Mouse (Mus musculus): ENCODE results near the gene Kcnn3. TPM values are rescaled to one million over a fixed set of nuclear protein-coding genes. Genes with fewer than 3 reads are reported as not detected.

Kcnn3 gene
- polyA plus RNA-seq, 1 experiment: 2.4 TPM

DNA sequence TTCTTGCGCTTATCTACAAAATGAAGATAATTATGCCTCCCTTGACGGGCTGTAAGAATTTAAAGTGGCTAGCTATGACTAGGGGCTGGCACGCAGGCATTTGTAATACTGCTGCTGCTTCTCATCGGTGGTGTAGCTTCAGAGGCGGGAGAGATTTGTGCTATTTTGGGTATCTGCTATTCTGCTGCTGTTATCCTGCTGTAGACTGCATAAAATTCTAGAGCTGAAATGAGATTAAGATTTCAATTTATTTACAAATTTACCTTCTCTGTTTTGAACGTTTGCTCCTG, 195.9 kb downstream of the Kcnn3 start:
- TF ChIP-seq CTCF (IDR thresholded peaks at IDR 0.05; ENCODE audit: borderline replicate concordance, control insufficient read depth, extremely low read depth, insufficient read depth, low read length, poor library complexity) (no peak), POLR2A (IDR thresholded peaks at IDR 0.05; ENCODE audit: control insufficient read depth, extremely low read depth, insufficient read depth, low read length, poor library complexity) (no peak)
- 79% methylated on average over 6 of the region's 6 CpGs for WGBS
- no peaks in the 10 kb centered on the region for H3K36me3 ChIP-seq (ENCODE audit: control insufficient read depth, insufficient read depth, low read length)
- H3K4me3 ChIP-seq (ENCODE audit: control insufficient read depth, insufficient read depth, low read length): no peak overlapping the region
- peaks cover 11% of the 10 kb centered on the region for H3K4me1 ChIP-seq (replicated peaks; ENCODE audit: control insufficient read depth, insufficient read depth, low read length)
- H3K27me3 ChIP-seq (ENCODE audit: control insufficient read depth, insufficient read depth, low read length): no peaks in the 10 kb centered on the region; the same call in 1 of the 2 replicates
- no peak for DNase-seq
- no peak overlapping the region for H3K27ac ChIP-seq (ENCODE audit: control insufficient read depth, insufficient read depth, low read length)

DNA sequence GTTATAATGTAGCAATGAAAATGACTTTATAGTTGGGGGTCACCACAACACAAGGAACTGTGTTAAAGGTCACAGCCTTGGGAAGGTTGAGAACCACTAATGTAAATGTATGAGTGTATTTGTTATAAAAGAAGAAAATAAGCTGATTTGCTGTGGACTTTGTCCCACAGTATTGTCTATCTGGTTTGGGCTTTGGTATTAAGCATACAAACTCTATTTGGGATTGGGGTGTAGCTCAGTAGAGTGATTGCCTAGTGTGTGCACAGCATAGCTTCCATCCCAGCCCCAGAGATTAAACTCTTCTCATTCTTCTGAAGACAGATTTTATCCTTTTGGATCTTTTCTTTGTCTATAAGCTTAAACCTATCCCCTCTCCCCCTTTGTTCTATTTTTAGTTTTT, 202.1 kb downstream of the Kcnn3 start:
- Histone ChIP-seq H3K4me3 (ENCODE audit: control insufficient read depth, insufficient read depth, low read length) (no peak overlapping the region), H3K27me3 (ENCODE audit: control insufficient read depth, insufficient read depth, low read length) (no peaks in the 10 kb centered on the region), H3K4me1 (replicated peaks; ENCODE audit: control insufficient read depth, insufficient read depth, low read length) (no peaks in the 10 kb centered on the region), H3K36me3 (ENCODE audit: control insufficient read depth, insufficient read depth, low read length) (no peaks in the 10 kb centered on the region), H3K27ac (ENCODE audit: control insufficient read depth, insufficient read depth, low read length) (no peak overlapping the region)
- no peak for DNase-seq
- no peak for TF ChIP-seq POLR2A (IDR thresholded peaks at IDR 0.05; ENCODE audit: control insufficient read depth, extremely low read depth, insufficient read depth, low read length, poor library complexity)
- TF ChIP-seq CTCF (IDR thresholded peaks at IDR 0.05; ENCODE audit: borderline replicate concordance, control insufficient read depth, extremely low read depth, insufficient read depth, low read length, poor library complexity): no peak

DNA sequence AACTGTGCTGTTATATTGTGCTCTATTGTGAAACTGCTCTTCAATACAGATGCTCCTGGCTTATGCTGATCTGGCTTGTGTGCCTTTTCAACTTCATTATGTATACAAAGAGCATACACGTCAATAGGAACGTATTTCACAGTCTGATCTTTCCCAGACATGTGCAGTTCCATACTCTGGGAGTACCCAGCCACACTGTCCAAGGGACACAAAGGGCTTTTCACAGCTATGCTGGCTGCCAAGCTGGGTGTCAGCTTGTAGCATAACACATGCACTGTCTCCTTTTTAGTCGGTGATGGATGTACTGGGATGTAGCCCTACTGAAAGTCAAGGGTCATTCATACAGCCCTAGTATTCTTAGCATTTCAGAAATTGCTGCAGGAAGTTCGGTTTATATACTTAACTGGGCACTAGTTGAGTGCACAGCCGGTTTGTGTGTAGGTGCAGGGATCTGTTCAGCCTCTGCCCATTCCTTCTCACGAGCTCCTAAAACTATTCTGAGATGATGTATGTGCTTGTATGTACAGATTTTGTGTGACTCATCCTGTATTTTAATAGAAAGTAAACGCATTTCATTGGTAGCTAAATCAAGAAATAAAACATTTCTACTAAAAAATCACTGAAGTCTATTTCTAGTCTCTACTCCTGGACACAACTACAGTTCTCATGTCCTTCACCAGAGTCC, 203.6 kb downstream of the Kcnn3 start:
- TF ChIP-seq POLR2A (IDR thresholded peaks at IDR 0.05; ENCODE audit: control insufficient read depth, extremely low read depth, insufficient read depth, low read length, poor library complexity): no peak
- no peak for TF ChIP-seq CTCF (IDR thresholded peaks at IDR 0.05; ENCODE audit: borderline replicate concordance, control insufficient read depth, extremely low read depth, insufficient read depth, low read length, poor library complexity)
- H3K36me3 ChIP-seq (ENCODE audit: control insufficient read depth, insufficient read depth, low read length): no peaks in the 10 kb centered on the region
- H3K4me3 ChIP-seq (ENCODE audit: control insufficient read depth, insufficient read depth, low read length): no peak overlapping the region
- WGBS: 90% methylated on average over 7 of the region's 7 CpGs
- H3K4me1 ChIP-seq (replicated peaks; ENCODE audit: control insufficient read depth, insufficient read depth, low read length): no peaks in the 10 kb centered on the region
- H3K27me3 ChIP-seq (ENCODE audit: control insufficient read depth, insufficient read depth, low read length): no peaks in the 10 kb centered on the region
- no peak overlapping the region for H3K27ac ChIP-seq (ENCODE audit: control insufficient read depth, insufficient read depth, low read length)
- DNase-seq: no peak

Other genes starting within 250 kb of the Kcnn3 start
- 196 and 251 TPM in 2 replicates for gene Slc50a1, start 249.6 kb upstream of the Kcnn3 start, polyA plus RNA-seq (2012; rRNA removed)
- 6.3 and 9.7 TPM in 2 replicates for gene Efna1, start 239.0 kb upstream of the Kcnn3 start, polyA plus RNA-seq (2012; rRNA removed)
- 3.7 and 4.2 TPM in 2 replicates for gene Efna3, start 197.2 kb upstream of the Kcnn3 start, polyA plus RNA-seq (2012; rRNA removed)
- 12.5 TPM in 2 replicates for gene Efna4, start 182.1 kb upstream of the Kcnn3 start, polyA plus RNA-seq (2012; rRNA removed)
- gene Adam15, start 170.2 kb upstream of the Kcnn3 start, polyA plus RNA-seq (2012; rRNA removed): 38.7 and 49.6 TPM in 2 replicates
- gene Dcst2, start 158.2 kb upstream of the Kcnn3 start, polyA plus RNA-seq (2012; rRNA removed): 0.36 and 0.50 TPM in 2 replicates
- gene Dcst1, start 154.9 kb upstream of the Kcnn3 start, polyA plus RNA-seq (2012; rRNA removed): 0.24 and 0.32 TPM in 2 replicates
- 59.8 and 64.9 TPM in 2 replicates for gene Zbtb7b, start 125.4 kb upstream of the Kcnn3 start, polyA plus RNA-seq (2012; rRNA removed)
- gene Lenep, start 117.4 kb upstream of the Kcnn3 start, polyA plus RNA-seq (2012; rRNA removed): 0.66 TPM in 1 of 2 replicates, not detected in the other
- gene Flad1, start 108.3 kb upstream of the Kcnn3 start, polyA plus RNA-seq (2012; rRNA removed): 57.0 and 58.3 TPM in 2 replicates
- gene Cks1b, start 101.8 kb upstream of the Kcnn3 start, polyA plus RNA-seq (2012; rRNA removed): 104 TPM in 2 replicates
- 89.9 and 92.1 TPM in 2 replicates for gene Shc1, start 101.7 kb upstream of the Kcnn3 start, polyA plus RNA-seq (2012; rRNA removed)
- gene Pygo2, start 90.0 kb upstream of the Kcnn3 start, polyA plus RNA-seq (2012; rRNA removed): 82.3 and 133 TPM in 2 replicates
- gene Pbxip1, start 83.5 kb upstream of the Kcnn3 start, polyA plus RNA-seq (2012; rRNA removed): 36.5 and 41.6 TPM in 2 replicates
- gene Pmvk, start 65.6 kb upstream of the Kcnn3 start, polyA plus RNA-seq (2012; rRNA removed): 20.0 and 22.6 TPM in 2 replicates
- gene Adar, start 194.9 kb downstream of the Kcnn3 start, polyA plus RNA-seq (2012; rRNA removed): 70.8 and 71.1 TPM in 2 replicates
- 2.8 and 2.9 TPM in 2 replicates for gene Chrnb2, start 244.5 kb downstream of the Kcnn3 start, polyA plus RNA-seq (2012; rRNA removed)